Mouse (Mus musculus): ENCODE results near the gene Snrpd2.

GRCm38 (mm10) chr7:19176516-19176947 is 27.0 kb downstream of the Snrpd2 start:
- no peak for TF ChIP-seq CTCF (IDR thresholded peaks at IDR 0.05; ENCODE audit: low read depth)
- no peak for TF ChIP-seq EP300 (IDR thresholded peaks at IDR 0.05; ENCODE audit: low read depth)
